9 mouse cellular contexts compared by ENCODE assay signal in the genomic region with DNA sequence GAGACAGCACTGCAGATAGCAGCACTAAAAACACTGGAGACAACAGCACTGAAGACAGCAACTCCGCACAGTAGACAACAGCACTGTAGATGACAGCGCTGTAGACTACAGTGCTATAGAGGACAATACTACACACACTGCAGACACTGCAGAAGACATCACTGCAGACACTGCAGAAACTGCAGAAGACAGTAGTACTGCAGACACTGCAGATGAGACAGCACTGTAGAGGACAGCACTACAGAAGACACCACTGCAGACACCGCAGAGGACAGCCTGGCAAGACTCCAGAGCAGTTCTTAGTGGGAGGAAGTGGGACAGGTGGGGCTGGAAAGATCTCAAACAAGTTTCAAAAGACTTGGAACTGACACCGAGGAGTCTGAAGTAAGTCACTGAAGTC.
DNase-seq lines count a peak whose midpoint lies in the region; ATAC-seq and TF ChIP-seq lines count a peak whose summit lies in the region.
"Had no signal": no experiment of that assay in that cellular context is flagged by ENCODE, and none has a peak within 500 bp of the region (broad histone marks: within the 10 kb centered on the region; RNA-seq: fewer than 3 reads in every experiment).

No protein-coding gene starts in this region.

- DNase-seq in frontal cortex, postnatal 10 days (ENCODE audit: low spot score in 2 of 2), result no peak
- peak; percentile 27 for DNase-seq in thymus, postnatal 14 days
- no peak for DNase-seq in thymus, postnatal 36 days
- DNase-seq in hindbrain, postnatal 0 days (ENCODE audit: low spot score), result no peak
- no peak for DNase-seq in layer of hippocampus, adult 18-20 months (ENCODE audit: low spot score in 2 of 2)
- no peak for DNase-seq in cerebellum, postnatal 4 days (ENCODE audit: low spot score in 2 of 2)

- H3K79me2 ChIP-seq in macrophage (ENCODE audit: inconsistent target), result no peaks in the 10 kb centered on the region

- no peaks in the 10 kb centered on the region for H3K27me3 ChIP-seq in hindbrain, postnatal 0 days (ENCODE audit: insufficient read depth, low read length)
- H3K27me3 ChIP-seq: neural tube, embryonic 13.5 days had no signal

- H3K4me2 ChIP-seq in hindbrain, postnatal 0 days (ENCODE audit: low read depth, low read length), result no peak overlapping the region; the same call in 1 of the 2 replicates
- H3K4me2 ChIP-seq: neural tube, embryonic 13.5 days had no signal

- no peaks in the 10 kb centered on the region for H3K9me3 ChIP-seq in hindbrain, postnatal 0 days (ENCODE audit: low read length)
- H3K9me3 ChIP-seq: neural tube, embryonic 13.5 days had no signal

- H3K36me3 ChIP-seq in hindbrain, postnatal 0 days (ENCODE audit: insufficient read depth, low read length), result no peaks in the 10 kb centered on the region
- no peaks in the 10 kb centered on the region for H3K36me3 ChIP-seq in macrophage (ENCODE audit: inconsistent target)
- H3K36me3 ChIP-seq: neural tube, embryonic 13.5 days had no signal

- ATAC-seq in frontal cortex, adult (ENCODE audit: low TSS enrichment), result peak; percentile 61
- peak; percentile 64; the same call in 1 of the 2 replicates for ATAC-seq in hindbrain, postnatal 0 days

- no peak overlapping the region for H3K4me3 ChIP-seq in hindbrain, postnatal 0 days (ENCODE audit: low read length)
- H3K4me3 ChIP-seq in macrophage (ENCODE audit: inconsistent target), result peak overlapping the region; percentile 6; the same call in 1 of the 2 replicates
- H3K4me3 ChIP-seq: neural tube, embryonic 13.5 days had no signal

- H3K9ac ChIP-seq in hindbrain, postnatal 0 days (replicated peaks; ENCODE audit: low read length), result no peak overlapping the region
- H3K9ac ChIP-seq: neural tube, embryonic 13.5 days had no signal

- H3K27ac ChIP-seq in hindbrain, postnatal 0 days, result peak overlapping the region; percentile 45; the same call in 1 of the 2 replicates
- peak overlapping the region; percentile 89 for H3K27ac ChIP-seq in macrophage

- no peak for TF ChIP-seq CTCF in hindbrain, postnatal 0 days (IDR thresholded peaks at IDR 0.05; ENCODE audit: low read depth)

- WGBS in hindbrain, postnatal 0 days, result 78% methylated on average over 4 of the region's 4 CpGs
- WGBS in macrophage (ENCODE audit: missing documents), result 46% methylated on average over 4 of the region's 4 CpGs

- H3K4me1 ChIP-seq in hindbrain, postnatal 0 days (ENCODE audit: insufficient read depth, low read length), result no peaks in the 10 kb centered on the region; the same call in 1 of the 2 replicates
- H3K4me1 ChIP-seq: neural tube, embryonic 13.5 days had no signal
